Mouse (Mus musculus) liver, embryonic 14.5 days (tissue): ENCODE measurements around the gene Zfp109. TPM values are rescaled to one million over a fixed set of nuclear protein-coding genes. Genes with fewer than 3 reads are reported as not detected.
"Not testable (repeated sequence)": the region's sequence is repeated elsewhere in the genome, so short reads cannot be mapped to it uniquely, and the experiment has no call there.

Experiments
- ATAC-seq: fragments of 200-750 bp; cut with Nextera tagmentation; 2 replicates; pipeline ENCODE4 v1.8.0; 2017; ENCODE audit warnings: moderate number of reproducible peaks, mild to moderate bottlenecking, moderate library complexity; ENCODE audit not compliant: insufficient read depth
- DNase-seq, 3 experiments: peaks; one replicate each; pipeline ENCODE4 v3.0.0-alpha.2; 2012 to 2013; ENCODE audit warnings: low read depth in 3 of 3, low spot score in 3 of 3
- H3K27ac ChIP-seq: fragments of 300-500 bp; sonication (generic); 2 replicates; pipeline ENCODE4 v1.5.1; 2014; ENCODE audit warnings: moderate library complexity, mild to moderate bottlenecking, control low read depth, inconsistent platforms
- H3K27me3 ChIP-seq: fragments of 300-500 bp; sonication (generic); 2 replicates; pipeline ENCODE4 v1.6.1; 2014; ENCODE audit warnings: mild to moderate bottlenecking, low read length, moderate library complexity; ENCODE audit not compliant: control insufficient read depth, insufficient read depth
- H3K36me3 ChIP-seq: fragments of 300-500 bp; sonication (generic); replicated peaks from 2 replicates; pipeline ENCODE4 v1.6.1; 2014; ENCODE audit warnings: low read depth; ENCODE audit not compliant: control insufficient read depth, insufficient read depth
- H3K4me1 ChIP-seq, 2 experiments: fragments of 200-500 bp in 1 of 2; fragments of 300-500 bp in 1 of 2; sonication (generic) in 1 of 2; replicated peaks; 2 replicates each; pipeline ENCODE4 v1.6.1; 2012 to 2014; ENCODE audit warnings: antibody characterized with exemption in 1 of 2, inconsistent platforms in 1 of 2, low read length in 1 of 2; ENCODE audit not compliant: control insufficient read depth in 2 of 2, insufficient read depth in 2 of 2
- H3K4me2 ChIP-seq: fragments of 300-500 bp; sonication (generic); 2 replicates; pipeline ENCODE4 v1.6.1; 2014; ENCODE audit warnings: low read depth, mild to moderate bottlenecking, control low read depth, moderate library complexity
- H3K4me3 ChIP-seq, 2 experiments: fragments of 200-500 bp in 1 of 2; fragments of 300-500 bp in 1 of 2; sonication (generic) in 1 of 2; 2 replicates each; pipeline ENCODE4 v1.5.1; 2012 to 2014; ENCODE audit warnings: low read depth in 2 of 2, low read length in 2 of 2, mild to moderate bottlenecking in 2 of 2, control low read depth in 1 of 2, inconsistent platforms in 1 of 2, moderate library complexity in 1 of 2; ENCODE audit not compliant: insufficient read depth in 1 of 2
- H3K9ac ChIP-seq: fragments of 300-500 bp; sonication (generic); replicated peaks from 2 replicates; pipeline ENCODE4 v1.6.1; 2014; ENCODE audit warnings: mild to moderate bottlenecking, control low read depth, moderate library complexity
- H3K9me3 ChIP-seq: fragments of 300-500 bp; sonication (generic); 2 replicates; pipeline ENCODE4 v1.6.1; 2016; ENCODE audit warnings: low read length, mixed read lengths; ENCODE audit not compliant: control insufficient read depth
- CTCF ChIP-seq: IDR thresholded peaks from 2 replicates; pipeline ENCODE4 v1.5.1; 2016; ENCODE audit warnings: antibody characterized with exemption, low read depth, control low read depth
- EP300 ChIP-seq: IDR thresholded peaks from 2 replicates; pipeline ENCODE4 v1.6.1; 2016; ENCODE audit warnings: antibody characterized with exemption, low read depth
- WGBS: fragments of 180-500 bp; shearing (Covaris S2); extraction: QIAGEN DNeasy Blood & Tissue Kit; methylation state at CpG from one replicate; pipeline ENCODE4 v1.1.7; 2014; ENCODE audit not compliant: insufficient replicate concordance; 5-methylcytosine and 5-hydroxymethylcytosine counted together
- polyA plus RNA-seq, 2 experiments: library from polyadenylated mRNA; depleted of rRNA in 1 of 2; stranded (reverse) in 1 of 2; unstranded in 1 of 2; fragments of >200 nt; fragmentation: Nextera tagmentation in 1 of 2; extraction: Ambion mirVana in 1 of 2; gene quantifications; 2 replicates each; pipeline versions ENCODE4 v1.2.1 to v1.2.3; 2012 to 2014

Gene Zfp109
- polyA plus RNA-seq (2012; rRNA removed) (0.80 and 0.97 TPM in 2 replicates), polyA plus RNA-seq (2014; fragmentation: Nextera tagmentation; extraction: Ambion mirVana) (0.65 and 0.73 TPM in 2 replicates)

DNA sequence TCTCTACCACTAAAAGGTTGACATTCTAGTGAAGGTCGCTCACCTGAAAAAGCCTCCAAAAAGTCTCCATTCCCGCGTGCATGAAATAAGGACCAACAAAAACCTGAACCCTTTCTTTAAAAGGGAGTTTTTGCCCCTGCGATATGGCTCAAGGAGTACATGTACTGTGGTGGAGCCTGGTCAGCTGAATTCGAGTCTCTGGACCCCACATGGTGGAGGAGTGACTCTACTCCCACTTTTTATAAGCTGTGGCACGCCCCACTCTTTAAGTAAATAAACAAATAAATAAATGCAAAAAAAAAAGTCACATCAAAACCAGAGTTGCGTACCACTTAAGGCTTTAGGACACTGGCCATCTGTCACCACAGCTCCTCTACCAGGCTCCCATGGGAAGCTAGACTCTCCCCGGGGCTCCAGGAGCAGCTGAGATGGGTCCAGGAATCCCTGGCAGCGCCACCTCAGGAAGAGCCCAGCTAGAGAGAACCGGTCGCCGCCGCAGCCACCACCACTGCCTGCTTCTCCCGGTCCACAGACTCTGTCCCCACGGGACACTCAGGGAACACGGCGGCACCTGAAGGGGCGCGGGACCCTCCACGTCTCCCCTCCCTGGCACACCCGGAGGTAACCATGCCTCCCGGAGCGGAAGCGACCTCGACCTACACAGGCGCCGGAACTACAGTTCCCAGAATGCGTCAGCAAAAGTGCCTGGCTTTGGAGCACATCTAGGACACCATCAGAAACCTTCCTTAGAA lies at the start of gene Zfp109:
Gene Zfp109, minus strand, starts transcription at position 521 of the 752 bp plus-strand sequence.
- Histone ChIP-seq H3K36me3 (no peaks in the 10 kb centered on the region), H3K4me2 (peak within 1 kb of the TSS; percentile 71), H3K9me3 (no peaks in the 10 kb centered on the region), H3K27me3 (no peaks in the 10 kb centered on the region), H3K9ac (peak within 1 kb of the TSS; percentile 73), H3K4me1 (peaks cover 0 to 3% of the 10 kb centered on the region in 2 experiments; a peak in 1 of 4 replicates), H3K27ac (no peak within 1 kb of the TSS), H3K4me3 (peak within 1 kb of the TSS; percentile 68 to 89)
- WGBS = 5% methylated on average over 28 of the region's 28 CpGs
- TF ChIP-seq CTCF (no peak), EP300 (no peak)
- peak; percentile 66 for ATAC-seq
- peak; percentile 20 to 38 (median 24) for DNase-seq

DNA sequence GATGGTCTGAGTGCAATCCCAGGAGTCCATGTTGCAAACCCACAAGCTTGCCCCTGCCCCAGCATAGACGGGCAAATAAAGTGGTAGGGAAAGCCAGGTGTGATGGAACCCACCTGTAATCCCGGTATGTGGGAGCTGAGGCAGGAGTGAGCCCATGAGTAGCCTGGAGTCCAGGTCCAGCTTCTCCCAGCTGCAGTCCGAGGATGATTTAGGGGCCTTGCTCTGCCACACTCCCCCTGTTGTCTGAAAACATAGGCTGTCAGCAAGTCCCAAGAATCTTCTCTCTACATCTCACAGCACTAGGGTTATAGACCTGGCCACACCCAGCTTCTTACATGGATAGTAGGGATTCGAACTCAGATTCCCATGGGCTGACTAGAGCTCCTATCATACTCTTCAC lies 49.6 kb upstream of the Zfp109 start:
- H3K27ac ChIP-seq = no peak overlapping the region
- no peaks in the 10 kb centered on the region for H3K4me1 ChIP-seq
- no peak for DNase-seq
- no peaks in the 10 kb centered on the region; the same call in 1 of the 2 replicates for H3K36me3 ChIP-seq
- WGBS = 64% methylated on average over 4 of the region's 4 CpGs
- TF ChIP-seq CTCF (no peak), EP300 (no peak)
- no peak for ATAC-seq
- no peaks in the 10 kb centered on the region for H3K27me3 ChIP-seq
- H3K4me3 ChIP-seq = no peak overlapping the region
- no peak overlapping the region for H3K4me2 ChIP-seq
- H3K9me3 ChIP-seq = no peaks in the 10 kb centered on the region
- H3K9ac ChIP-seq = no peak overlapping the region

DNA sequence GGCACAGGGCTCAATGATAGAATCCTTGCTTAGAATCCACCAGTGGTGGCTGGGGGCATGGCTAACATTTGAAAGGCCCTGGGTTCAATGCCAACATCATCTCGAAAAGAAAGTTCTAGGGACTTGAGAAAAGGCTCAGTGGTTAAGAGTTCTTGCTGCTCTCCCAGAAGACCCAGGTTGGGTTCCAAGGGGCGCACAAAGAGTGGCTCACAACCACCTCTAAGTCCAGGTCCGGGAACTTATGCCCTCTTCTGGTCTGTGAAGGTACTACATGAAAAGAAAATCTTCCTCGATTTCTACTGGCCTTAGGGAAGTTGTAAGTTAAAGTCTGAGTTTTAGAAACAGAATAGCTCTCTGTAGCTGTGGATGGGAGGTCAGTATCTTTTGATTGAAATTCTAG lies 48.7 kb upstream of the Zfp109 start:
- H3K4me1 ChIP-seq = no peaks in the 10 kb centered on the region
- no peak overlapping the region for H3K4me3 ChIP-seq
- H3K27me3 ChIP-seq = no peaks in the 10 kb centered on the region
- H3K4me2 ChIP-seq = no peak overlapping the region
- H3K9ac ChIP-seq = no peak overlapping the region
- WGBS = 30% methylated on average over 4 of the region's 4 CpGs
- no peak overlapping the region for H3K27ac ChIP-seq
- no peak for ATAC-seq
- H3K9me3 ChIP-seq = no peaks in the 10 kb centered on the region
- TF ChIP-seq EP300 = no peak
- TF ChIP-seq CTCF = peak; percentile 55
- DNase-seq = no peak
- H3K36me3 ChIP-seq = no peaks in the 10 kb centered on the region

GRCm38 (mm10) chr7:24280858-24281145 lies 43.4 kb upstream of the Zfp109 start:
- TF ChIP-seq CTCF (no peak), EP300 (no peak)
- no peaks in the 10 kb centered on the region for H3K9me3 ChIP-seq
- 55% methylated on average over 4 of the region's 4 CpGs for WGBS
- no peak overlapping the region for H3K9ac ChIP-seq
- no peaks in the 10 kb centered on the region for H3K4me1 ChIP-seq
- no peak overlapping the region for H3K4me2 ChIP-seq
- no peak overlapping the region for H3K4me3 ChIP-seq
- no peak for ATAC-seq
- H3K27me3 ChIP-seq = no peaks in the 10 kb centered on the region
- DNase-seq = no peak
- H3K27ac ChIP-seq = no peak overlapping the region
- H3K36me3 ChIP-seq = no peaks in the 10 kb centered on the region

GRCm38 (mm10) chr7:24280031-24280857 lies 42.9 kb upstream of the Zfp109 start:
- Histone ChIP-seq H3K4me3 (no peak overlapping the region), H3K9me3 (no peaks in the 10 kb centered on the region), H3K36me3 (no peaks in the 10 kb centered on the region), H3K4me1 (no peaks in the 10 kb centered on the region), H3K27me3 (no peaks in the 10 kb centered on the region), H3K27ac (no peak overlapping the region), H3K4me2 (no peak overlapping the region), H3K9ac (no peak overlapping the region)
- no peak for DNase-seq
- TF ChIP-seq CTCF (no peak), EP300 (no peak)
- WGBS = 55% methylated on average over 10 of the region's 10 CpGs
- no peak for ATAC-seq

GRCm38 (mm10) chr7:24278771-24279170 lies 41.4 kb upstream of the Zfp109 start:
- not testable (repeated sequence) for H3K27ac ChIP-seq, H3K9ac ChIP-seq, H3K4me1 ChIP-seq, DNase-seq, H3K9me3 ChIP-seq, H3K4me3 ChIP-seq, H3K27me3 ChIP-seq, ATAC-seq, H3K36me3 ChIP-seq, H3K4me2 ChIP-seq
- WGBS = 61% methylated on average over 3 of the region's 3 CpGs
